Mouse (Mus musculus) C2C12 (cell line): ENCODE data around the gene Timmdc1.

Experiments used
- CTCF ChIP-seq: IDR thresholded peaks from one replicate; pipeline ENCODE4 v1.5.1; 2011; ENCODE audit not compliant: control insufficient read depth, insufficient read depth, insufficient read length
- MAX ChIP-seq: IDR thresholded peaks from one replicate; pipeline ENCODE4 v1.6.1; 2011; ENCODE audit warnings: mild to moderate bottlenecking, control low read depth

GRCm38 (mm10) chr16:38571481-38571880, 49.0 kb upstream of the Timmdc1 start:
- TF ChIP-seq MAX = no peak
- TF ChIP-seq CTCF = no peak
